Mouse (Mus musculus): ENCODE measurements around the gene Mdga1.

The Mdga1 gene

GRCm38 (mm10) chr17:29981568-29981967, 11.7 kb upstream of the Mdga1 start:
- no peak for ATAC-seq (ENCODE audit: low TSS enrichment)

DNA sequence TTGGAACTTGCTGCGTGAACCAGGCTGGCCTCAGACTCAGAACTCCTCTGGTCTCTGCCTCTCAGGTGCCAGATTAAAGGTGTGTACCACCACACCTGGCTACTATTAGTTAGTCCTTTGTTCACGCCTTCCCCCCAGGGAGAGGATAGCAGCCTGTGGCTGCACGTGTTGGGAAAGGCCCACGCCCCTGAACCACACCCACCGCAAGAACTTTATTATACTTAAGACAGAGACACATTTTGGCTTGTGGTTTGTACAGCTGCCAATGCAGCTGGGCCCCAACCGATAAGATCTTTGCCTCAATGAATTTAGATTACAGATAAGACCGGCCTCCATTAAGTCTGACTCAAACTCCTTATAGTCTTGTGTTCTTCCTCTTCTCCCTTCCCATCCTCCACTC, 10.0 kb upstream of the Mdga1 start:
- no peak for ATAC-seq (ENCODE audit: low TSS enrichment)

GRCm38 (mm10) chr17:29979020-29979419, 9.1 kb upstream of the Mdga1 start:
- ATAC-seq (ENCODE audit: low TSS enrichment): no peak

DNA sequence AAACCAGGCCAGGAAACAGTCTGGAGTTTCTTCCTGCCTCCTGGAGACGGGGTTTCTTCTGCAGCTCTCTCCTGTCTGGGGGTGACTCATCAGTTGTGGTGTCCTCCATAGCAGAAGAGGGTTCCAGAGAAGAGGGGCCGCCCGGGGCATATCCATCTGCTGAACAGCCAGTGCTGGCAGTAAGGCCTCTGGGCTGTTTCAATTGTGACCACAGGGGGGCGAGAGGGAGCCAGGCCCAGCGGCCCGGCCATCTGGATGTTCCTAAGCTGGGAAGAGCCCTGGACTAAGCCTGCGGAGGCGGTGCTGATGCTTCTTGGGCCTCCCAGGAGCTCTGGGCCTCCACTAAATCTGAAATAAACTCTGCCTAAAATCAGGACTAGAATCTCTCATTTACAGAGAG, 5.8 kb upstream of the Mdga1 start:
- ATAC-seq (ENCODE audit: low TSS enrichment): peak; percentile 94

GRCm38 (mm10) chr17:29973226-29973625, 3.3 kb upstream of the Mdga1 start:
- ATAC-seq (ENCODE audit: low TSS enrichment): no peak

GRCm38 (mm10) chr17:29971761-29972432, 2.0 kb upstream of the Mdga1 start:
- no peak for ATAC-seq (ENCODE audit: low TSS enrichment)

- ATAC-seq (ENCODE audit: low TSS enrichment): no peak
These were observed 4.4 kb downstream of the Mdga1 start for GRCm38 (mm10) chr17:29965506-29965905.

GRCm38 (mm10) chr17:29963730-29964259, 6.1 kb downstream of the Mdga1 start:
- ATAC-seq (ENCODE audit: low TSS enrichment): no peak

DNA sequence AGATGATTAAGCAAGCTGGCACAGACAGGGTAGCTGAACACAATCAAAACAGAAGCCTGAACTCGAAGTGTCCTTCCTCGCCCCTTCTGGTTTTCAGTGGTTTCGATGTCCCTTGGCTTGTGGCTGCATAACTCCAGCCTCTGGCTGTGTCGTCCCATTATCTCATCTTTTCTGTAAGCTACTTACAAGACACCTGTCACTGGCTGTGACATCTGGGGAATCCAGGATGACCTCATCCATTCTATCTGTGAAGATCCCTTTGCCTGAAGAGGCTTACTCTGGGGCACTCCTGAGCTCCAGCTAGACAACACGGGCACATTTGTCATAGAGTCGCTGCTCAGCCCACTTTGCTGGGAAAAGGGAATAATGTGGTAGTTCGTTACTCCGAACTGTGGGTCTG, 14.0 kb downstream of the Mdga1 start:
- no peak for ATAC-seq (ENCODE audit: low TSS enrichment)

DNA sequence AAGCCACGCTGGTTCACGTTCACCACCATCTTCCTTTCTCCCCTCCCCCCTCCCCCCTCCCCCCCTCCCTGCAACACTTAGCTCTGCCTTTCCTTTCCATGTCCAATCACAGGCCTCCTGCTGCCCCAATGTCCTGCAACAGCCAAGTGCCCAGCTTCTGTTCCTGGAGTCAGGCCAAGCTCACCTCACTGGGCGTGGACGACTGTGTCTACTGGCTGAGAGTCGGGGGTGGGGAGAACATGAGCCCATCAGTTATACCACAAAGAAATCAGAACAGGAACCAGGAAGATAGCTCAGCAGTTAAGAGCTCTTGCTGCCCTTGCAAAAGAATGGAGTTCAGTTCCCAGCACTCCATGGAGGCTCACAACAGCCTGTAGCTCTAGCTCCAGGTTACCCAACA, 15.6 kb downstream of the Mdga1 start:
- ATAC-seq (ENCODE audit: low TSS enrichment): no peak

DNA sequence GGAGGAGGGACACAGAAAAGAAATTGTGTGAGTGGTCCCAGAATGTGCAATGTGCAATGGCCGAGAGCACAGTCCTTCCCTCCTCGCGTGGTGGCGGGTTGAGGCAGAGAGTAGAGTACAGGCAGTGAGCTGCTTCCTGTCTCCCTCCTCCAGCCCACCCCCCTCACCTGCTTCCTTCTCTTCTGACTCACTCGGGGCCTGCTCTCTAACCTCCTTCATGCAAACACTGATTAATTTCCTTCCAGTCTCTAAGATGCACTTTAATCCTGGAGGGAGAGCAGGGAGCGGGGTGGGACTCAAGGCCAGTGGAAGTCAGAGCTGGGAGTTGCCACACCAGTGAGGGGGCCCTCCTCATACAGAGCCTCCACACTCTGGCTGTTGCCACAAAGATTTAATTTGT, 18.8 kb downstream of the Mdga1 start:
- no peak for ATAC-seq (ENCODE audit: low TSS enrichment)

- no peak for ATAC-seq (ENCODE audit: low TSS enrichment)
These were observed 19.3 kb downstream of the Mdga1 start for GRCm38 (mm10) chr17:29950574-29950973.

GRCm38 (mm10) chr17:29947271-29947714, 22.6 kb downstream of the Mdga1 start:
- ATAC-seq (ENCODE audit: low TSS enrichment): no peak

GRCm38 (mm10) chr17:29944376-29944775, 25.5 kb downstream of the Mdga1 start:
- ATAC-seq (ENCODE audit: low TSS enrichment): no peak

GRCm38 (mm10) chr17:29939011-29939410, 30.9 kb downstream of the Mdga1 start:
- no peak for ATAC-seq (ENCODE audit: low TSS enrichment)

- no peak for ATAC-seq (ENCODE audit: low TSS enrichment)
These were observed 32.5 kb downstream of the Mdga1 start for GRCm38 (mm10) chr17:29937350-29937781.

GRCm38 (mm10) chr17:29934133-29934851, 35.6 kb downstream of the Mdga1 start:
- ATAC-seq (ENCODE audit: low TSS enrichment): no peak

GRCm38 (mm10) chr17:29932753-29933152, 37.1 kb downstream of the Mdga1 start:
- no peak for ATAC-seq (ENCODE audit: low TSS enrichment)

GRCm38 (mm10) chr17:29931224-29931945, 38.5 kb downstream of the Mdga1 start:
- ATAC-seq (ENCODE audit: low TSS enrichment): no peak

DNA sequence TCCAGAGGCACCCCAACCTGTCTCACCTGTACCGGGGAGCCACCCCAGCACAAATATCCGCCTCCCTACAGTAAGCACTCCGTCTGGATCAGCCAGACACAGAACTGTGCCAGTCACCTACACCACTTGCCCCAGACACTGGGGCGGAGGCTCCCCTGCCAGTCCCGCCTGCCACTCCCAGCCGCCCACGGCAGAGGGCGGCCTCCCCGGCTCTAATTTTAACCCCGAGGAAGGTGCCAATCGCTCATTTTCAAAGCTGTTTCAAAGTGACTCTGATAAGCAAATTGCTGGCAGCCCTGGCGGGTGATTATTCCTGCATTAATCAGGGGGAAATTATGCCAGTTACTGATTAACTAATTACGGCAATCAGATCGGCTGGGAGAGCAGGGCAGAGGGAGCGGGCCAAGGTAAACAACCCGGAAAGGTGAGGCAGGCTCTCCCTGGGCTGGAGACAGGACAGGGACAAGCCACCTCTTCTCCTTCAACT, 41.1 kb downstream of the Mdga1 start:
- ATAC-seq (ENCODE audit: low TSS enrichment): no peak

- ATAC-seq (ENCODE audit: low TSS enrichment): no peak
These were observed 44.0 kb downstream of the Mdga1 start for GRCm38 (mm10) chr17:29925608-29926606.

Data from frontal cortex, adult (tissue).